Mouse (Mus musculus) CH12.LX (cell line): Measurements from ENCODE around the gene Ctdsp1. TPM values are rescaled to one million over a fixed set of nuclear protein-coding genes. Genes with fewer than 3 reads are reported as not detected.

Experiments used
- DNase-seq: peaks from one replicate; pipeline ENCODE4 v3.0.0-alpha.2; 2013; ENCODE audit errors: extremely low read depth
- H3K27ac ChIP-seq: 2 replicates; pipeline ENCODE4 v1.5.1; 2012; ENCODE audit warnings: low read depth, mild to moderate bottlenecking, control low read depth, moderate library complexity; ENCODE audit not compliant: insufficient read depth
- H3K27me3 ChIP-seq: replicated peaks from 2 replicates; pipeline ENCODE3; 2012; ENCODE audit warnings: inconsistent platforms
- H3K36me3 ChIP-seq, 2 experiments: replicated peaks in 1 of 2; 2 replicates each; pipeline versions ENCODE3 to v1.6.1; 2012; ENCODE audit warnings: inconsistent platforms in 1 of 2, low read length in 1 of 2, mild to moderate bottlenecking in 1 of 2, mixed read lengths in 1 of 2, moderate library complexity in 1 of 2; ENCODE audit not compliant: control insufficient read depth in 1 of 2, insufficient read depth in 1 of 2
- H3K4me1 ChIP-seq, 2 experiments: 2 replicates each; pipeline ENCODE4 v1.6.1; 2012; ENCODE audit warnings: inconsistent platforms in 1 of 2, moderate library complexity in 1 of 2; ENCODE audit not compliant: insufficient read depth in 2 of 2, control insufficient read depth in 1 of 2
- H3K4me2 ChIP-seq: 2 replicates; pipeline ENCODE4 v1.6.1; 2012; ENCODE audit warnings: low read depth, mild to moderate bottlenecking, control low read depth; ENCODE audit not compliant: poor library complexity, insufficient read depth, severe bottlenecking
- H3K4me3 ChIP-seq, 3 experiments: fragments of 150-350 bp in 1 of 3; sonication (generic) in 1 of 3; replicated peaks in 1 of 3; 2 replicates each; pipeline versions ENCODE3 to v1.5.1; 2011 to 2012; ENCODE audit warnings: low read depth in 2 of 3, low read length in 2 of 3, mild to moderate bottlenecking in 2 of 3, moderate library complexity in 2 of 3, control low read depth in 1 of 3, improper control_type of control experiment in 1 of 3, inconsistent platforms in 1 of 3, mixed read lengths in 1 of 3; ENCODE audit not compliant: poor library complexity in 1 of 3
- H3K79me2 ChIP-seq: replicated peaks from 2 replicates; pipeline ENCODE4 v1.6.1; 2012; ENCODE audit warnings: mild to moderate bottlenecking, moderate library complexity; ENCODE audit not compliant: control insufficient read depth, poor library complexity, insufficient read depth, severe bottlenecking; ENCODE audit errors: extremely low read depth
- H3K9ac ChIP-seq: 2 replicates; pipeline ENCODE4 v1.6.1; 2012; ENCODE audit warnings: low read depth, mild to moderate bottlenecking, control low read depth, moderate library complexity; ENCODE audit not compliant: insufficient read depth
- H3K9me3 ChIP-seq: replicated peaks from 2 replicates; pipeline ENCODE3; 2012; ENCODE audit warnings: low read length, inconsistent platforms, mixed read lengths
- BHLHE40 ChIP-seq: IDR thresholded peaks from 2 replicates; pipeline ENCODE4 v1.6.1; 2011; ENCODE audit warnings: mild to moderate bottlenecking, low read depth, low read length, improper control_type of control experiment
- CHD1 ChIP-seq: IDR thresholded peaks from 2 replicates; pipeline ENCODE4 v1.6.1; 2012; ENCODE audit warnings: low read depth, low read length, improper control_type of control experiment, inconsistent platforms
- CHD2 ChIP-seq: IDR thresholded peaks from 2 replicates; pipeline ENCODE4 v1.6.1; 2011; ENCODE audit warnings: low read length, improper control_type of control experiment
- CTCF ChIP-seq, 2 experiments: IDR thresholded peaks in 1 of 2; conservative IDR thresholded peaks in 1 of 2; 2 replicates each; pipeline ENCODE4 v1.5.1; 2011 to 2012; ENCODE audit warnings: low read depth in 2 of 2, low read length in 2 of 2, improper control_type of control experiment in 1 of 2, inconsistent platforms in 1 of 2, mild to moderate bottlenecking in 1 of 2, moderate library complexity in 1 of 2
- E2F4 ChIP-seq: IDR thresholded peaks from 2 replicates; pipeline ENCODE4 v1.6.1; 2011; ENCODE audit warnings: low read depth, low read length, improper control_type of control experiment; ENCODE audit not compliant: insufficient replicate concordance
- ELF1 ChIP-seq: IDR thresholded peaks from 2 replicates; pipeline ENCODE4 v1.6.1; 2014; ENCODE audit warnings: low read depth, mild to moderate bottlenecking, inconsistent platforms, low read length, improper control_type of control experiment
- EP300 ChIP-seq: IDR thresholded peaks from 2 replicates; pipeline ENCODE4 v1.6.1; 2011; ENCODE audit warnings: low read length, improper control_type of control experiment
- ETS1 ChIP-seq: conservative IDR thresholded peaks from 2 replicates; pipeline ENCODE4 v1.6.1; 2012; ENCODE audit warnings: low read depth, mild to moderate bottlenecking, inconsistent platforms, low read length, improper control_type of control experiment, moderate library complexity
- GABPA ChIP-seq: IDR thresholded peaks from 2 replicates; pipeline ENCODE4 v1.6.1; 2012; ENCODE audit warnings: low read depth, low read length, improper control_type of control experiment, inconsistent platforms; ENCODE audit not compliant: insufficient replicate concordance
- HCFC1 ChIP-seq: IDR thresholded peaks from 2 replicates; pipeline ENCODE4 v1.6.1; 2012; ENCODE audit warnings: low read depth, mild to moderate bottlenecking, inconsistent platforms, low read length, improper control_type of control experiment
- IRF4 ChIP-seq: IDR thresholded peaks from 2 replicates; pipeline ENCODE4 v1.6.1; 2014; ENCODE audit warnings: low read depth, mild to moderate bottlenecking, inconsistent platforms, low read length, improper control_type of control experiment
- JUN ChIP-seq: IDR thresholded peaks from 2 replicates; pipeline ENCODE4 v1.6.1; 2011; ENCODE audit warnings: low read depth, mild to moderate bottlenecking, low read length, improper control_type of control experiment, moderate library complexity; ENCODE audit not compliant: insufficient read depth
- JUND ChIP-seq: conservative IDR thresholded peaks from 2 replicates; pipeline ENCODE4 v1.6.1; 2011; ENCODE audit warnings: low read depth, low read length, improper control_type of control experiment
- KAT2A ChIP-seq: IDR thresholded peaks from 2 replicates; pipeline ENCODE4 v1.6.1; 2012; ENCODE audit warnings: low read length, improper control_type of control experiment, inconsistent platforms; ENCODE audit not compliant: insufficient replicate concordance
- MAFK ChIP-seq: IDR thresholded peaks from 2 replicates; pipeline ENCODE4 v1.6.1; 2011; ENCODE audit warnings: low read length, improper control_type of control experiment; ENCODE audit not compliant: insufficient replicate concordance
- MAX ChIP-seq: IDR thresholded peaks from 2 replicates; pipeline ENCODE4 v1.6.1; 2011; ENCODE audit warnings: low read length, improper control_type of control experiment
- MAZ ChIP-seq: IDR thresholded peaks from 2 replicates; pipeline ENCODE4 v1.6.1; 2012; ENCODE audit warnings: low read depth, mild to moderate bottlenecking, inconsistent platforms, low read length, improper control_type of control experiment, moderate library complexity
- MEF2A ChIP-seq: IDR thresholded peaks from 2 replicates; pipeline ENCODE4 v1.6.1; 2014; ENCODE audit warnings: low read depth, mild to moderate bottlenecking, inconsistent platforms, low read length, improper control_type of control experiment, borderline replicate concordance
- MXI1 ChIP-seq: IDR thresholded peaks from 2 replicates; pipeline ENCODE4 v1.6.1; 2011; ENCODE audit warnings: mild to moderate bottlenecking, low read depth, low read length, improper control_type of control experiment
- MYC ChIP-seq: IDR thresholded peaks from 2 replicates; pipeline ENCODE4 v1.6.1; 2011; ENCODE audit warnings: low read depth, mild to moderate bottlenecking, improper control_type of control experiment, low read length
- NELFE ChIP-seq: IDR thresholded peaks from 2 replicates; pipeline ENCODE4 v1.6.1; 2011; ENCODE audit warnings: low read depth, low read length, improper control_type of control experiment
- NRF1 ChIP-seq: IDR thresholded peaks from 2 replicates; pipeline ENCODE4 v1.6.1; 2014; ENCODE audit warnings: low read depth, mild to moderate bottlenecking, inconsistent platforms, low read length, improper control_type of control experiment, moderate library complexity
- PAX5 ChIP-seq: IDR thresholded peaks from 2 replicates; pipeline ENCODE4 v1.6.1; 2012; ENCODE audit warnings: low read length, inconsistent platforms, mixed read lengths
- POLR2A ChIP-seq: IDR thresholded peaks from 2 replicates; pipeline ENCODE4 v1.6.1; 2011; ENCODE audit warnings: low read depth, mild to moderate bottlenecking, improper control_type of control experiment, low read length
- POLR2AphosphoS2 ChIP-seq: IDR thresholded peaks from 2 replicates; pipeline ENCODE4 v1.6.1; 2011; ENCODE audit warnings: low read depth, low read length, improper control_type of control experiment
- RAD21 ChIP-seq: IDR thresholded peaks from 2 replicates; pipeline ENCODE4 v1.6.1; 2011; ENCODE audit warnings: low read depth, mild to moderate bottlenecking, low read length, improper control_type of control experiment, moderate library complexity
- RCOR1 ChIP-seq: conservative IDR thresholded peaks from 2 replicates; pipeline ENCODE4 v1.6.1; 2012; ENCODE audit warnings: low read depth, mild to moderate bottlenecking, inconsistent platforms, low read length, improper control_type of control experiment
- SIN3A ChIP-seq: IDR thresholded peaks from 2 replicates; pipeline ENCODE4 v1.6.1; 2012; ENCODE audit warnings: low read length, improper control_type of control experiment, inconsistent platforms
- SMC3 ChIP-seq: IDR thresholded peaks from 2 replicates; pipeline ENCODE4 v1.6.1; 2011; ENCODE audit warnings: low read depth, low read length, improper control_type of control experiment
- TBP ChIP-seq: conservative IDR thresholded peaks from 2 replicates; pipeline ENCODE4 v1.6.1; 2011; ENCODE audit warnings: low read depth, low read length, improper control_type of control experiment
- TCF12 ChIP-seq: IDR thresholded peaks from 2 replicates; pipeline ENCODE4 v1.6.1; 2014; ENCODE audit warnings: low read depth, mild to moderate bottlenecking, inconsistent platforms, low read length, improper control_type of control experiment
- UBTF ChIP-seq: IDR thresholded peaks from 2 replicates; pipeline ENCODE4 v1.6.1; 2012; ENCODE audit warnings: low read depth, mild to moderate bottlenecking, inconsistent platforms, low read length, improper control_type of control experiment, moderate library complexity
- USF1 ChIP-seq: IDR thresholded peaks from 2 replicates; pipeline ENCODE4 v1.6.1; 2014; ENCODE audit warnings: low read depth, mild to moderate bottlenecking, inconsistent platforms, low read length, improper control_type of control experiment
- USF2 ChIP-seq: conservative IDR thresholded peaks from 2 replicates; pipeline ENCODE4 v1.6.1; 2011; ENCODE audit warnings: low read depth, low read length, improper control_type of control experiment
- ZC3H11A ChIP-seq: IDR thresholded peaks from 2 replicates; pipeline ENCODE4 v1.6.1; 2012; ENCODE audit warnings: low read depth, mild to moderate bottlenecking, inconsistent platforms, low read length, improper control_type of control experiment
- ZKSCAN1 ChIP-seq: IDR thresholded peaks from 2 replicates; pipeline ENCODE4 v1.6.1; 2012; ENCODE audit warnings: low read depth, inconsistent platforms, low read length, improper control_type of control experiment, borderline replicate concordance
- ZMIZ1 ChIP-seq: IDR thresholded peaks from 2 replicates; pipeline ENCODE4 v1.6.1; 2012; ENCODE audit warnings: low read depth, mild to moderate bottlenecking, inconsistent platforms, low read length, improper control_type of control experiment
- ZNF384 ChIP-seq: IDR thresholded peaks from 2 replicates; pipeline ENCODE4 v1.6.1; 2012; ENCODE audit warnings: low read depth, low read length, improper control_type of control experiment, inconsistent platforms
- dilution Hi-C: fragments of 300-500 bp; cut with MboI; formaldehyde crosslinking; loops from 2 replicates; pipeline ENCODE4 v1.14.3; 2020; ENCODE audit warnings: low sequenced_read_pairs; ENCODE audit not compliant: extremely low pct_unique_long_range_greater_than_20kb, extremely low pct_ligation_motif_present
- in situ Hi-C: fragments of 300-500 bp; cut with MboI; formaldehyde crosslinking; loops from 3 replicates; pipeline ENCODE4 v1.14.3; 2019; ENCODE audit warnings: low sequenced_read_pairs, low pct_ligation_motif_present, low pct_unique_long_range_greater_than_20kb, mixed read lengths
- polyA plus RNA-seq: library from polyadenylated mRNA; unstranded; fragments of >175 nt; gene quantifications from 2 replicates; pipeline ENCODE4 v1.2.1, GENCODE M21; 2012; ENCODE audit warnings: low read depth; ENCODE audit not compliant: insufficient read length
- total RNA-seq, 2 experiments: library from RNA; depleted of rRNA; stranded (reverse); fragments of 300-350 nt in 1 of 2; fragments of >200 nt in 1 of 2; gene quantifications; 2 replicates each; pipeline ENCODE4 v1.2.3; 2012 to 2014

The Ctdsp1 gene
- total RNA-seq (2012; rRNA removed) (23.4 and 26.0 TPM in 2 replicates), total RNA-seq (2014; rRNA removed) (11.8 and 14.4 TPM in 2 replicates), polyA plus RNA-seq (57.5 and 65.8 TPM in 2 replicates)

DNA sequence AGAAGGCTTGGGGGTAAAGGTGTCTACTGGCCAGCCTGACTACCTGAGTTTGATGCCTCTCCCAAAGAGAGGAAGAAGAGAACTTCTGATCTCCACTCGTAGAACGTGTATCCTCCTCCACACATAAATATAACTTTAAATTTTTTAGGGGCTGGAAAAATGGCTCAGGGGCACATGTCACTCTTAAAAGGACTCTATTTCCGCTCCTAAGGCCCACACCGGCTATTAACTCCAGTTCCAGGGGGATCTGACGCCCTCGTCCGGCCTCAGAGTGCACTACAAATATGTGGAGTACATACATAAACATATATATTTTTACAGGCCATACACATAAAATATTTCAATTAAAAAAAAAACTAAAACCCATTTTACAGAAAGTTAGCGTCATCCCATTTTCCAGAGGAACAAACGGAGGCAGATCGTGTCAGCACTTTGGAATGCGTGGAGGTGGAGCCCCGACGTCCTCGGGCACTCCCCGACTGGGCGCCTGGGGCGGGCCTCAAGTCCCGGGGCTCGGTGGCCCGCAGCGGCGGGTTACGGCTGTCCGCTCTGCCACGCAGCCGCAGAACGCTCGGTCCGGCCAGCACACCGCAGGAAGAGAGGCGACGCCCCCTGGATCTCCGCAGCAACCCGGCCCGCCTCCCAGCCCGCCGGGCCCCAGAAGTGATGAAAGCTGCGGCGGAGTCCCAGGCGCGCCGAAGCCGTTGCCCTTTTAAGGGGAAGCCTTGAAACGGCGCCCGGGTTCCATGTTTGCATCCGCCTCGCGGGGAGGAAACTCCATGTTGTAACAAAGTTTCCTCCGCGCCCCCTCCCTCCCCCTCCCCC lies at the start of gene Ctdsp1:
TSS of gene Ctdsp1 (plus strand) at position 586 of the 825 bp plus-strand sequence.
- Histone ChIP-seq H3K27ac (peak within 1 kb of the TSS; percentile 91), H3K36me3 (peaks cover 19 to 22% of the 10 kb centered on the region in 2 experiments), H3K9ac (peak within 1 kb of the TSS; percentile 98), H3K4me1 (peaks cover 8 to 65% of the 10 kb centered on the region in 2 experiments; a peak in 3 of 4 replicates), H3K27me3 (no peaks in the 10 kb centered on the region), H3K4me3 (peak within 1 kb of the TSS; percentile 65 to 86 (median 73))
- TF ChIP-seq MAFK = no peak
- TF ChIP-seq POLR2A = peak; percentile 36
- peak; percentile 55; the same call in 1 of the 2 replicates for TF ChIP-seq TCF12
- peak; percentile 74 for TF ChIP-seq IRF4
- TF ChIP-seq ZC3H11A = no peak; the same call in 1 of the 2 replicates
- TF ChIP-seq ELF1 = peak; percentile 3; the same call in 1 of the 2 replicates
- TF ChIP-seq JUN = no peak
- TF ChIP-seq ETS1 = 0 out of 2 replicates have a peak, but pooled peaks have one; percentile 22
- TF ChIP-seq RAD21 = peak; percentile 39
- no peak for TF ChIP-seq EP300
- TF ChIP-seq SIN3A = peak; percentile 95
- peak; percentile 85; the same call in 1 of the 2 replicates for TF ChIP-seq CHD1
- no peak for TF ChIP-seq E2F4
- peak; percentile 63; the same call in 1 of the 2 replicates for TF ChIP-seq MXI1
- TF ChIP-seq JUND = no peak
- TF ChIP-seq SMC3 = peak; percentile 20
- no peak for TF ChIP-seq ZKSCAN1
- no peak for TF ChIP-seq KAT2A
- no peak for TF ChIP-seq ZMIZ1
- TF ChIP-seq NELFE = no peak
- TF ChIP-seq CTCF (conservative IDR thresholded peaks at IDR 0.05 in 1 of 2, IDR thresholded peaks at IDR 0.05 in 1 of 2; ENCODE audit: low read depth in 2 of 2, low read length in 2 of 2) = peak; percentile 5 to 60; a peak in 3 of 4 replicates
- peak; percentile 77 for TF ChIP-seq MAZ
- TF ChIP-seq MEF2A = no peak
- no peak for TF ChIP-seq ZNF384
- TF ChIP-seq USF2 = no peak
- peak; percentile 79 for TF ChIP-seq MYC
- no peak for TF ChIP-seq TBP
- TF ChIP-seq BHLHE40 = no peak
- no peak for TF ChIP-seq GABPA
- peak; percentile 42; the same call in 1 of the 2 replicates for TF ChIP-seq RCOR1
- TF ChIP-seq NRF1 = peak; percentile 85
- TF ChIP-seq PAX5 = no peak
- no peak; the same call in 1 of the 2 replicates for TF ChIP-seq POLR2AphosphoS2
- peak; percentile 44 for TF ChIP-seq MAX
- peak; percentile 67 for TF ChIP-seq HCFC1
- TF ChIP-seq CHD2 = no peak
- TF ChIP-seq UBTF = peak; percentile 78
- no peak for TF ChIP-seq USF1
- TF ChIP-seq, all 38 proteins: peak for 18
- peak; percentile 91 for DNase-seq
- in situ Hi-C loops = loop anchor here (5.0 to 10.0 kb wide), 2 partner anchors 54 to 79 kb away; no protein-coding TSS in a partner anchor
- Histone ChIP-seq H3K9me3 (no peaks in the 10 kb centered on the region), H3K4me2 (peak within 1 kb of the TSS; percentile 55), H3K79me2 (peaks cover 21% of the 10 kb centered on the region)
- dilution Hi-C loops = no loop called here
